Mouse (Mus musculus) mouse embryonic stem cell (cell line): ENCODE results near the gene Tmem43.

ENCODE experiments used
- in situ Hi-C, 2 experiments: fragments of 300-500 bp; cut with MboI; formaldehyde crosslinking; loops; 1 replicate in 1 of 2; 3 replicates in 1 of 2; pipeline ENCODE4 v1.14.3; 2019 to 2020; ENCODE audit warnings: low sequenced_read_pairs in 2 of 2, low pct_unique_long_range_greater_than_20kb in 1 of 2, mixed read lengths in 1 of 2; ENCODE audit not compliant: unreplicated experiment in 1 of 2

Tmem43 gene

GRCm38 (mm10) chr6:91528265-91528664, 54.8 kb downstream of the Tmem43 start:
- in situ Hi-C loops, result loop anchor here (5.0 to 25.0 kb wide), 2 partner anchors 219 to 534 kb away; no protein-coding TSS in a partner anchor

GRCm38 (mm10) chr6:91530673-91531072, 57.2 kb downstream of the Tmem43 start:
- in situ Hi-C loops, result loop anchor here (10.0 to 25.0 kb wide), 2 partner anchors 314 to 532 kb away; no protein-coding TSS in a partner anchor

GRCm38 (mm10) chr6:91531276-91531675, 57.8 kb downstream of the Tmem43 start:
- in situ Hi-C loops, result loop anchor here (10.0 to 25.0 kb wide), 2 partner anchors 314 to 531 kb away; no protein-coding TSS in a partner anchor

- in situ Hi-C loops, result loop anchor here (10.0 to 25.0 kb wide), 2 partner anchors 312 to 530 kb away; no protein-coding TSS in a partner anchor
These were observed 59.2 kb downstream of the Tmem43 start for GRCm38 (mm10) chr6:91532661-91533060.

GRCm38 (mm10) chr6:91533359-91533758, 59.9 kb downstream of the Tmem43 start:
- in situ Hi-C loops, result loop anchor here (10.0 to 25.0 kb wide), 2 partner anchors 311 to 529 kb away; no protein-coding TSS in a partner anchor

- in situ Hi-C loops, result loop anchor here (10.0 to 25.0 kb wide), 2 partner anchors 311 to 529 kb away; no protein-coding TSS in a partner anchor
These were observed 60.3 kb downstream of the Tmem43 start for GRCm38 (mm10) chr6:91533771-91534170.

GRCm38 (mm10) chr6:91534268-91534667, 60.8 kb downstream of the Tmem43 start:
- in situ Hi-C loops, result loop anchor here (10.0 to 25.0 kb wide), 2 partner anchors 311 to 528 kb away; no protein-coding TSS in a partner anchor

- in situ Hi-C loops, result loop anchor here (10.0 to 25.0 kb wide), 2 partner anchors 310 to 527 kb away; no protein-coding TSS in a partner anchor
These were observed 61.7 kb downstream of the Tmem43 start for GRCm38 (mm10) chr6:91535231-91535630.

GRCm38 (mm10) chr6:91536047-91536765, 62.7 kb downstream of the Tmem43 start:
- in situ Hi-C loops, result loop anchor here (10.0 to 25.0 kb wide), 2 partner anchors 309 to 526 kb away; no protein-coding TSS in a partner anchor
